Mouse (Mus musculus) forelimb bud, embryonic 11.5 days (tissue): Measurements from ENCODE around the gene Hnf1a.

Experiments used
- DNase-seq: peaks from one replicate; pipeline ENCODE4 v3.0.0-alpha.2; 2012; ENCODE audit warnings: low read depth, low spot score

The Hnf1a gene

GRCm38 (mm10) chr5:114979250-114980121 lies 8.6 kb upstream of the Hnf1a start:
- peak; percentile 74 for DNase-seq

- peak; percentile 50 for DNase-seq
Observed at GRCm38 (mm10) chr5:114978888-114979249, 8.0 kb upstream of the Hnf1a start.

GRCm38 (mm10) chr5:114978473-114978872 lies 7.6 kb upstream of the Hnf1a start:
- DNase-seq, result no peak

GRCm38 (mm10) chr5:114976935-114977334 lies 6.0 kb upstream of the Hnf1a start:
- DNase-seq, result no peak

GRCm38 (mm10) chr5:114973131-114973530 lies 2.2 kb upstream of the Hnf1a start:
- DNase-seq, result no peak

- DNase-seq, result no peak
Observed at GRCm38 (mm10) chr5:114972201-114972600, 1.3 kb upstream of the Hnf1a start.

- no peak for DNase-seq
Observed at GRCm38 (mm10) chr5:114969609-114970215, 1.2 kb downstream of the Hnf1a start.

- DNase-seq, result no peak
Observed at GRCm38 (mm10) chr5:114969064-114969463, 1.8 kb downstream of the Hnf1a start.

GRCm38 (mm10) chr5:114968651-114969050 lies 2.2 kb downstream of the Hnf1a start:
- no peak for DNase-seq

DNA sequence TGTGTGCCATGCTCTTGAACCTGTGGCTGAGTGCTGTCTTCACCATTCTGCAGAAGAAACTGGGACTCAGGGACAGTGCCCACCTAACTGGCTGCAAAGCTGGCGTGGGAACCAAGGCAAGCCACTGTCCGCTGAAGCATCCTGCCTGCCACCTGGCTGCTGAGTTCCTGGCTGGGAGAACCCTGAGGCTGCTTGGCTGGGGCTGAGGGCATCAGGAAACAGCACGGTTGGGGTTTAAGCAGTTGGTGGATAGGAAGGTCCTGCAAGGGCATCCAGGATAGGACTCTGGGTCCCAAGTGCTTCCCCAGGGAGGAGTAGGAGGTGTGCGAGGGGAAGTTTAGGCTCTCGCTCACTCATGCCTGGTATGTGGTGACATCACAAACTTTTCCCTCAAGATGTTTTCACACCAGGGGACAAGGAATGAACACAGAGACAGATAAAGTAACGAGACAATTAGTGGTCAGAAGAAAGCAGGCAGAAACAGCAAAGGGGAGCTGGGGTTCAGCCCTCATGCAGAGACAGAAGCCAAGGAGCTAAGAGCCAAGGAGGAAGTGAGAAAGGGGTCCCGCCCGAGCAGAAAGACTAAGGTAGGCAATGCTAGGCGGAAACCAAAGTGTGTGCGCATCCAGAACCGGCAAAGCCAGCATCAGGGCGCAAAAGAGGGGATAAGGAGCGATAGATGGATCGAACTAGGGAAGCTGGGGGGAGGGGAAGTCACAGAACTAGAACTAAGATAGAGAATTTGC lies 3.2 kb downstream of the Hnf1a start:
- no peak for DNase-seq

GRCm38 (mm10) chr5:114964967-114965898 lies 5.7 kb downstream of the Hnf1a start:
- DNase-seq, result no peak

GRCm38 (mm10) chr5:114964315-114964966 lies 6.5 kb downstream of the Hnf1a start:
- no peak for DNase-seq

GRCm38 (mm10) chr5:114961590-114962360 lies 9.1 kb downstream of the Hnf1a start:
- DNase-seq, result peak; percentile 33

GRCm38 (mm10) chr5:114958069-114958468 lies 12.8 kb downstream of the Hnf1a start:
- no peak for DNase-seq

GRCm38 (mm10) chr5:114953326-114953725 lies 17.6 kb downstream of the Hnf1a start:
- no peak for DNase-seq

DNA sequence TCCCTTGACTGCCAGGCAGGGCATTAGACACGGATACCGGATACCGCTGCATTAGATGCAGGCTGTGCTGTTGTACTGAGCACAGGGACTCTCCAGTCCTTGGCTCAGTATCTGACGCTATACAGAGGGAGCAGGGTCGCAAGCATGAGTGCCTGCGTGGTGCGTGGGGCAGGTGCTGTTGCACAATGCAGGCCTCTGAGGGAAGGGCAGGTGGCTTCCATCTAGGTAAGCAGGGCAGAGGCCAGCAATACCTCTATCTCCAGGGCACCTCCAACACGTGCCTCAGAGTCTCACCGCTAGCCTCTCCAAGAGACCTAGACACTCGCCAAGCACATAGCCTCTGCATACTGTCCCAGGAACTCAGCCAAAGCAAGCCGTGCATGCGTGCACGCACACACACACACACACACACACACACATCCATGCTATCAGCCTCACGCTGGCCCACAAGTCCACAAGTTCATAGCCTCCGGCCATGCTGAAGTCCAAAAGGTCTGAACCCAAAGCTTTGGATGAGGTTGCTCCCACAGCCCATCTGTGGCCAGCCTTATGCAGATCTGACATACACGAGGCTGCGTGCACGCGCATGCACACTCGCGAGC lies 19.5 kb downstream of the Hnf1a start:
- no peak for DNase-seq

- DNase-seq, result no peak
Observed at GRCm38 (mm10) chr5:114950669-114951068, 20.2 kb downstream of the Hnf1a start.

GRCm38 (mm10) chr5:114949812-114950211 lies 21.1 kb downstream of the Hnf1a start:
- no peak for DNase-seq

DNA sequence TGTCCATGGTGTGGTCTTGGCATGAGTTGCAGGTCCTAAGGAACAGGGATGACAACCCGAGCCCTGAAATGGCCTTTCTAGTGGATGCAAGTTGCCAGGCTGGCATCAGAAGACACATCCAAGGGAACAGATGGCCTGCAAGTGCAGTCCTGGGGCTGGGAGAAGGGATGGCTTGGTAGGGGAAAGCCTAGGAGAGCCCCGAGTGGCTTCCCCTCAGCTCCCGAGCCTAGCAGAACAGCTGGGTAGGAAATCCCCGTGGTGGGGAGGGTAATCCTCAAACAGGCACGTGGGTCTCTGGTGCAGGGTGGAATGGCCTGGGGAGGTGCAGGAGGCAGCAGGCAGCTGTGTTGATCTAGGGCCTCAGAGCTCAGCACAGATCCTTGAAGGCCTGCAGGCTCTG lies 21.6 kb downstream of the Hnf1a start:
- DNase-seq, result no peak

- no peak for DNase-seq
Observed at GRCm38 (mm10) chr5:114948891-114949290, 22.0 kb downstream of the Hnf1a start.
